Mouse (Mus musculus) hindbrain, embryonic 11.5 days (tissue): ENCODE measurements around the gene Fbxo46. TPM values are rescaled to one million over a fixed set of nuclear protein-coding genes. Genes with fewer than 3 reads are reported as not detected.

ENCODE experiments used
- ATAC-seq: fragments of 200-750 bp; cut with Nextera tagmentation; 2 replicates; pipeline ENCODE4 v1.8.0; 2017; ENCODE audit warnings: mild to moderate bottlenecking, moderate TSS enrichment, moderate library complexity; ENCODE audit not compliant: low FRiP score
- DNase-seq: peaks from one replicate; pipeline ENCODE4 v3.0.0-alpha.2; 2015; ENCODE audit warnings: low spot score
- H3K27ac ChIP-seq: fragments of 300-500 bp; sonication (generic); 2 replicates; pipeline ENCODE4 v1.5.1; 2014; ENCODE audit warnings: mild to moderate bottlenecking, low read depth, low read length
- H3K27me3 ChIP-seq: fragments of 300-500 bp; sonication (generic); 2 replicates; pipeline ENCODE4 v1.6.1; 2014; ENCODE audit warnings: mild to moderate bottlenecking, low read length, moderate library complexity, mixed read lengths; ENCODE audit not compliant: control insufficient read depth, insufficient read depth
- H3K36me3 ChIP-seq: fragments of 300-500 bp; sonication (generic); 2 replicates; pipeline ENCODE4 v1.6.1; 2014; ENCODE audit warnings: mild to moderate bottlenecking, low read length, moderate library complexity, mixed read lengths; ENCODE audit not compliant: control insufficient read depth, insufficient read depth
- H3K4me1 ChIP-seq: fragments of 300-500 bp; sonication (generic); replicated peaks from 2 replicates; pipeline ENCODE4 v1.6.1; 2014; ENCODE audit warnings: low read length, mixed read lengths; ENCODE audit not compliant: control insufficient read depth, insufficient read depth
- H3K4me2 ChIP-seq: fragments of 300-500 bp; sonication (generic); replicated peaks from 2 replicates; pipeline ENCODE4 v1.6.1; 2014; ENCODE audit warnings: mild to moderate bottlenecking, low read depth, low read length
- H3K4me3 ChIP-seq: fragments of 300-500 bp; sonication (generic); 2 replicates; pipeline ENCODE4 v1.5.1; 2014; ENCODE audit warnings: low read depth, low read length
- H3K9ac ChIP-seq: fragments of 300-500 bp; sonication (generic); 2 replicates; pipeline ENCODE4 v1.6.1; 2014; ENCODE audit warnings: low read depth, low read length
- H3K9me3 ChIP-seq: fragments of 300-500 bp; sonication (generic); 2 replicates; pipeline ENCODE4 v1.6.1; 2016; ENCODE audit warnings: low read length; ENCODE audit not compliant: control insufficient read depth
- WGBS: fragments of 180-500 bp; shearing (Covaris S2); extraction: QIAGEN DNeasy Blood & Tissue Kit; methylation state at CpG from one replicate; pipeline ENCODE4 v1.1.7; 2014; 5-methylcytosine and 5-hydroxymethylcytosine counted together
- polyA plus RNA-seq: library from polyadenylated mRNA; unstranded; fragments of >200 nt; fragmentation: Nextera tagmentation; extraction: Ambion mirVana; gene quantifications from 2 replicates; pipeline ENCODE4 v1.2.1, GENCODE M21; 2014

Gene Fbxo46
- polyA plus RNA-seq, 1 experiment from 2014 or later: 8.7 TPM

- 36% methylated on average over 4 of the region's 4 CpGs for WGBS
- Histone ChIP-seq H3K9me3 (no peaks in the 10 kb centered on the region), H3K27me3 (no peaks in the 10 kb centered on the region), H3K4me1 (0 out of 2 replicates have a peak, but pooled peaks cover 5% of the 10 kb centered on the region), H3K27ac (peak overlapping the region; percentile 81), H3K4me3 (0 out of 2 replicates have a peak overlapping the region, but pooled peaks have one; percentile 38), H3K36me3 (no peaks in the 10 kb centered on the region), H3K4me2 (peak overlapping the region; percentile 63), H3K9ac (0 out of 2 replicates have a peak overlapping the region, but pooled peaks have one; percentile 37)
- peak; percentile 33 for DNase-seq
- no peak for ATAC-seq
Observed at GRCm38 (mm10) chr7:19130657-19131056, 11.0 kb downstream of the Fbxo46 start.

GRCm38 (mm10) chr7:19131324-19131848 is 11.7 kb downstream of the Fbxo46 start:
- Histone ChIP-seq H3K9me3 (no peaks in the 10 kb centered on the region), H3K36me3 (no peaks in the 10 kb centered on the region), H3K4me2 (peak overlapping the region; percentile 63), H3K4me1 (0 out of 2 replicates have a peak, but pooled peaks cover 5% of the 10 kb centered on the region), H3K9ac (peak overlapping the region; percentile 42; the same call in 1 of the 2 replicates), H3K27ac (peak overlapping the region; percentile 81), H3K27me3 (no peaks in the 10 kb centered on the region), H3K4me3 (peak overlapping the region; percentile 38)
- ATAC-seq (peak; percentile 99), DNase-seq (peak; percentile 97)
- WGBS: 1% methylated on average over 39 of the region's 39 CpGs

GRCm38 (mm10) chr7:19136168-19136567 is 16.5 kb downstream of the Fbxo46 start:
- ATAC-seq (no peak), DNase-seq (no peak)
- Histone ChIP-seq H3K27me3 (no peaks in the 10 kb centered on the region), H3K4me1 (0 out of 2 replicates have a peak, but pooled peaks cover 5% of the 10 kb centered on the region), H3K9me3 (no peaks in the 10 kb centered on the region), H3K9ac (no peak overlapping the region), H3K4me2 (no peak overlapping the region), H3K4me3 (no peak overlapping the region), H3K36me3 (0 out of 2 replicates have a peak, but pooled peaks cover 3% of the 10 kb centered on the region), H3K27ac (no peak overlapping the region)
- WGBS: 98% methylated on average over 13 of the region's 13 CpGs

- no peak overlapping the region for H3K9ac ChIP-seq
- no peaks in the 10 kb centered on the region for H3K27me3 ChIP-seq
- H3K4me3 ChIP-seq: no peak overlapping the region
- H3K4me2 ChIP-seq: no peak overlapping the region
- no peaks in the 10 kb centered on the region for H3K9me3 ChIP-seq
- H3K27ac ChIP-seq: no peak overlapping the region
- DNase-seq (no peak), ATAC-seq (no peak)
- WGBS: 94% methylated on average over 38 of the region's 38 CpGs
- H3K36me3 ChIP-seq: 0 out of 2 replicates have a peak, but pooled peaks cover 3% of the 10 kb centered on the region
- 0 out of 2 replicates have a peak, but pooled peaks cover 2% of the 10 kb centered on the region for H3K4me1 ChIP-seq
Observed at GRCm38 (mm10) chr7:19136673-19137334, 17.1 kb downstream of the Fbxo46 start.

GRCm38 (mm10) chr7:19137380-19137779 is 17.7 kb downstream of the Fbxo46 start:
- Histone ChIP-seq H3K4me3 (no peak overlapping the region), H3K27me3 (no peaks in the 10 kb centered on the region), H3K36me3 (0 out of 2 replicates have a peak, but pooled peaks cover 3% of the 10 kb centered on the region), H3K4me2 (no peak overlapping the region), H3K4me1 (no peaks in the 10 kb centered on the region), H3K27ac (no peak overlapping the region), H3K9me3 (no peaks in the 10 kb centered on the region), H3K9ac (no peak overlapping the region)
- peak; percentile 65 for DNase-seq
- WGBS: 47% methylated on average over 5 of the region's 5 CpGs
- no peak for ATAC-seq

- H3K9me3 ChIP-seq: no peaks in the 10 kb centered on the region
- H3K4me3 ChIP-seq: no peak overlapping the region
- no peak for ATAC-seq
- no peaks in the 10 kb centered on the region for H3K27me3 ChIP-seq
- H3K36me3 ChIP-seq: no peaks in the 10 kb centered on the region
- peaks cover 6% of the 10 kb centered on the region; the same call in 1 of the 2 replicates for H3K4me1 ChIP-seq
- H3K4me2 ChIP-seq: no peak overlapping the region
- DNase-seq: no peak
- no peak overlapping the region for H3K9ac ChIP-seq
- WGBS: 85% methylated on average over 10 of the region's 10 CpGs
- H3K27ac ChIP-seq: no peak overlapping the region
Observed at GRCm38 (mm10) chr7:19146793-19147192, 27.1 kb downstream of the Fbxo46 start.

GRCm38 (mm10) chr7:19147497-19148045 is 27.9 kb downstream of the Fbxo46 start:
- Histone ChIP-seq H3K36me3 (no peaks in the 10 kb centered on the region), H3K27ac (no peak overlapping the region), H3K9ac (no peak overlapping the region), H3K4me1 (peaks cover 6% of the 10 kb centered on the region; the same call in 1 of the 2 replicates), H3K9me3 (no peaks in the 10 kb centered on the region), H3K4me2 (peak overlapping the region; percentile 84; the same call in 1 of the 2 replicates), H3K27me3 (no peaks in the 10 kb centered on the region), H3K4me3 (no peak overlapping the region)
- ATAC-seq: no peak
- WGBS: 52% methylated on average over 6 of the region's 6 CpGs
- DNase-seq: peak; percentile 13

GRCm38 (mm10) chr7:19148180-19148874 is 28.7 kb downstream of the Fbxo46 start:
- Histone ChIP-seq H3K27me3 (no peaks in the 10 kb centered on the region), H3K4me1 (peaks cover 6% of the 10 kb centered on the region; the same call in 1 of the 2 replicates), H3K4me2 (peak overlapping the region; percentile 84), H3K27ac (peak overlapping the region; percentile 61), H3K9me3 (no peaks in the 10 kb centered on the region), H3K9ac (peak overlapping the region; percentile 68), H3K4me3 (peak overlapping the region; percentile 75), H3K36me3 (no peaks in the 10 kb centered on the region)
- ATAC-seq (no peak), DNase-seq (no peak)
- WGBS: 18% methylated on average over 20 of the region's 20 CpGs
